Mouse (Mus musculus) myocyte (in vitro differentiated cells): ENCODE results near the gene Col8a2. TPM values are rescaled to one million over a fixed set of nuclear protein-coding genes. Genes with fewer than 3 reads are reported as not detected.
A peak's percentile ranks its signal among the peaks of the same experiment; 100 is the strongest.

ENCODE experiments used
- H3K27me3 ChIP-seq: one replicate; pipeline ENCODE4 v1.6.1; 2011; ENCODE audit not compliant: control insufficient read depth, insufficient read depth, insufficient read length
- H3K36me3 ChIP-seq: one replicate; pipeline ENCODE4 v1.6.1; 2011; ENCODE audit not compliant: control insufficient read depth, insufficient read depth
- H3K4me2 ChIP-seq: one replicate; pipeline ENCODE4 v1.6.1; 2011; ENCODE audit warnings: low read depth, control low read depth
- H3K4me3 ChIP-seq: one replicate; pipeline ENCODE4 v1.5.1; 2011; ENCODE audit warnings: mild to moderate bottlenecking, control low read depth, moderate library complexity
- H3K79me2 ChIP-seq: one replicate; pipeline ENCODE4 v1.6.1; 2011; ENCODE audit not compliant: control insufficient read depth, insufficient read depth
- H3ac ChIP-seq: one replicate; pipeline ENCODE4 v1.6.1; 2011; ENCODE audit not compliant: control insufficient read depth, insufficient read length
- CEBPB ChIP-seq: IDR thresholded peaks from 2 replicates; pipeline ENCODE4 v1.6.1; 2011; ENCODE audit warnings: mild to moderate bottlenecking, moderate library complexity; ENCODE audit not compliant: poor library complexity, insufficient read depth, severe bottlenecking
- E2F4 ChIP-seq: IDR thresholded peaks from one replicate; pipeline ENCODE4 v1.6.1; 2011; ENCODE audit warnings: mild to moderate bottlenecking, control low read depth, moderate library complexity; ENCODE audit not compliant: insufficient read depth
- MAX ChIP-seq: IDR thresholded peaks from one replicate; pipeline ENCODE4 v1.6.1; 2011; ENCODE audit warnings: low read depth, mild to moderate bottlenecking, control low read depth
- MYOD1 ChIP-seq, 3 experiments: IDR thresholded peaks; one replicate each; pipeline ENCODE4 v1.6.1; 2011; ENCODE audit warnings: control low read depth in 2 of 3, low read depth in 2 of 3, mild to moderate bottlenecking in 2 of 3, moderate library complexity in 1 of 3; ENCODE audit not compliant: insufficient read length in 2 of 3, control insufficient read depth in 1 of 3
- MYOG ChIP-seq, 3 experiments: IDR thresholded peaks; one replicate each; pipeline ENCODE4 v1.6.1; 2011; ENCODE audit warnings: control low read depth in 2 of 3, low read depth in 2 of 3, mild to moderate bottlenecking in 2 of 3; ENCODE audit not compliant: insufficient read length in 2 of 3, control insufficient read depth in 1 of 3, insufficient read depth in 1 of 3
- POLR2A ChIP-seq: IDR thresholded peaks from one replicate; pipeline ENCODE4 v1.6.1; 2011; ENCODE audit warnings: low read depth, mild to moderate bottlenecking, control low read depth, moderate library complexity; ENCODE audit not compliant: insufficient read length
- POLR2AphosphoS2 ChIP-seq: IDR thresholded peaks from one replicate; pipeline ENCODE4 v1.6.1; 2011; ENCODE audit warnings: low read depth, control low read depth; ENCODE audit not compliant: insufficient read length
- REST ChIP-seq: IDR thresholded peaks from one replicate; pipeline ENCODE4 v1.6.1; 2011; ENCODE audit warnings: mild to moderate bottlenecking, control low read depth, moderate library complexity; ENCODE audit not compliant: insufficient read depth, insufficient read length
- SRF ChIP-seq: IDR thresholded peaks from one replicate; pipeline ENCODE4 v1.6.1; 2011; ENCODE audit warnings: low read depth; ENCODE audit not compliant: control insufficient read depth, insufficient read length
- TCF12 ChIP-seq: IDR thresholded peaks from one replicate; pipeline ENCODE4 v1.6.1; 2011; ENCODE audit warnings: mild to moderate bottlenecking, control low read depth; ENCODE audit not compliant: poor library complexity, insufficient read depth, severe bottlenecking
- TCF3 ChIP-seq: IDR thresholded peaks from one replicate; pipeline ENCODE4 v1.6.1; 2011; ENCODE audit warnings: low read depth, control low read depth; ENCODE audit not compliant: insufficient read length
- USF1 ChIP-seq: IDR thresholded peaks from one replicate; pipeline ENCODE4 v1.6.1; 2011; ENCODE audit warnings: low read depth, mild to moderate bottlenecking, control low read depth, moderate library complexity
- polyA plus RNA-seq: library from polyadenylated mRNA; unstranded; fragments of >200 nt; fragmentation: generic; extraction: Trizol; gene quantifications from one replicate; pipeline ENCODE4 v1.2.1, GENCODE M21; 2012; ENCODE audit warnings: missing spikeins

Gene Col8a2
- polyA plus RNA-seq, 1 experiment = 0.06 TPM

GRCm38 (mm10) chr4:126319806-126320205 is 33.2 kb downstream of the Col8a2 start:
- no peak for TF ChIP-seq CEBPB
- TF ChIP-seq MAX = no peak
- no peak for TF ChIP-seq TCF3
- no peak for TF ChIP-seq MYOG (IDR thresholded peaks at IDR 0.05; ENCODE audit: control insufficient read depth in 1 of 3, insufficient read depth in 1 of 3, insufficient read length in 2 of 3, low read depth in 2 of 3)
- no peak for TF ChIP-seq USF1
- no peak for TF ChIP-seq MYOD1 (IDR thresholded peaks at IDR 0.05; ENCODE audit: control insufficient read depth in 1 of 3, insufficient read length in 2 of 3, low read depth in 2 of 3)
- no peak for TF ChIP-seq POLR2A
- no peaks in the 10 kb centered on the region for H3K27me3 ChIP-seq
- no peak overlapping the region for H3K4me2 ChIP-seq
- peaks cover 14% of the 10 kb centered on the region for H3K79me2 ChIP-seq
- H3K36me3 ChIP-seq = no peaks in the 10 kb centered on the region
- no peak overlapping the region for H3K4me3 ChIP-seq
- no peak overlapping the region for H3ac ChIP-seq

- TF ChIP-seq POLR2AphosphoS2 (peak; percentile 94), POLR2A (peak; percentile 92), USF1 (no peak), MAX (no peak), E2F4 (peak; percentile 41), MYOG (IDR thresholded peaks at IDR 0.05; ENCODE audit: control insufficient read depth in 1 of 3, insufficient read depth in 1 of 3, insufficient read length in 2 of 3, low read depth in 2 of 3) (peak in 2 of 3 experiments; percentile 28 to 54), SRF (peak; percentile 65), TCF3 (no peak), MYOD1 (IDR thresholded peaks at IDR 0.05; ENCODE audit: control insufficient read depth in 1 of 3, insufficient read length in 2 of 3, low read depth in 2 of 3) (peak in 1 of 3 experiments; percentile 30), REST (peak; percentile 33), CEBPB (no peak), TCF12 (no peak)
- peak within 1 kb of the TSS; percentile 91 for H3K4me2 ChIP-seq
- peaks cover 14% of the 10 kb centered on the region for H3K79me2 ChIP-seq
- H3K27me3 ChIP-seq = no peaks in the 10 kb centered on the region
- H3K36me3 ChIP-seq = no peaks in the 10 kb centered on the region
- H3K4me3 ChIP-seq = peak within 1 kb of the TSS; percentile 70
- peak within 1 kb of the TSS; percentile 79 for H3ac ChIP-seq
Measured at GRCm38 (mm10) chr4:126321111-126321853, 34.7 kb downstream of the Col8a2 start, which contains the start of gene Adprhl2. Gene Adprhl2, minus strand, starts transcription at chr4:126321703.

GRCm38 (mm10) chr4:126321854-126322511 is 35.4 kb downstream of the Col8a2 start:
- Histone ChIP-seq H3ac (peak overlapping the region; percentile 79), H3K36me3 (no peaks in the 10 kb centered on the region), H3K4me3 (peak overlapping the region; percentile 70), H3K4me2 (no peak overlapping the region), H3K79me2 (peaks cover 14% of the 10 kb centered on the region), H3K27me3 (no peaks in the 10 kb centered on the region)
- no peak for TF ChIP-seq MAX
- TF ChIP-seq TCF12 = no peak
- no peak for TF ChIP-seq USF1
- TF ChIP-seq TCF3 = no peak
- TF ChIP-seq E2F4 = no peak
- no peak for TF ChIP-seq CEBPB
- TF ChIP-seq MYOD1 (IDR thresholded peaks at IDR 0.05; ENCODE audit: control insufficient read depth in 1 of 3, insufficient read length in 2 of 3, low read depth in 2 of 3) = no peak
- TF ChIP-seq REST = no peak

GRCm38 (mm10) chr4:126322646-126323045 is 36.1 kb downstream of the Col8a2 start:
- Histone ChIP-seq H3K79me2 (peaks cover 14% of the 10 kb centered on the region), H3K4me2 (no peak overlapping the region)
- TF ChIP-seq POLR2A = no peak
- TF ChIP-seq SRF = no peak
- no peak for TF ChIP-seq TCF12

DNA sequence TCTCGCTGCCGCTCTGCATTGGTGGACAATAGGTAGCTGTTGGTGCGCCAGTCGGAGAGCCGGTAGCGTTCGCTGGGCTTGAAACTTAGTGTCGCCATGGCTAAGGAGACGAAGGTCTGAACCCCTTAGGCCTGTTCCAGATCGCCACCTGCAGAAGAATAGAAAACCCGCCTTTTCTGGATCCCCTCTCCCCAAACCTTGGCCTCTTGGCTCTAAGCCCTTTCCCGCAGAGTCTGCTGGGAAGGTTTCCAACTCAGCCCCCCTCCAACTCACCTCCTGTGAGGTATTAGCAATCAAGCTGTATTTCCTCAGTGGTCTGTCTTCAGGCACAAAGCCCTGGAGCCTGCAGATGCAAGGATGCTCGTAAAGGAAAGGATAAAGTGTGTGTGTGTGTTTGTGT is 38.3 kb downstream of the Col8a2 start:
- Histone ChIP-seq H3K36me3 (no peaks in the 10 kb centered on the region), H3K4me2 (no peak overlapping the region), H3K79me2 (peaks cover 13% of the 10 kb centered on the region), H3K4me3 (no peak overlapping the region), H3ac (no peak overlapping the region), H3K27me3 (no peaks in the 10 kb centered on the region)
- TF ChIP-seq TCF3 (no peak), POLR2A (no peak), REST (no peak), POLR2AphosphoS2 (no peak), E2F4 (no peak), MAX (no peak), USF1 (no peak)

More at GRCm38 (mm10) chr4:126322646-126323045, 36.1 kb downstream of the Col8a2 start:
- H3K4me3 ChIP-seq = no peak overlapping the region
- no peak overlapping the region for H3ac ChIP-seq
- H3K36me3 ChIP-seq = no peaks in the 10 kb centered on the region
- no peaks in the 10 kb centered on the region for H3K27me3 ChIP-seq
